Mouse (Mus musculus) common myeloid progenitor, adult 5-6 weeks (primary cell): Measurements from ENCODE around the gene Cyp1a1. TPM values are rescaled to one million over a fixed set of nuclear protein-coding genes. Genes with fewer than 3 reads are reported as not detected.

ENCODE experiments used
- ATAC-seq: replicated peaks from 2 replicates; pipeline ENCODE4 v1.8.0; 2016; ENCODE audit warnings: low read depth, mild to moderate bottlenecking, moderate TSS enrichment, inconsistent platforms; ENCODE audit not compliant: poor library complexity, severe bottlenecking
- total RNA-seq: library from RNA; stranded (forward); fragments of 200-1000, 187-1606 nt; gene quantifications from 2 replicates; pipeline ENCODE4 v1.2.3, GENCODE M21; 2017

The Cyp1a1 gene
- total RNA-seq, 1 experiment from 2014 or later, result 0.50 TPM

GRCm38 (mm10) chr9:57654966-57655365 is 32.8 kb upstream of the Cyp1a1 start:
- no peak for ATAC-seq

- ATAC-seq, result peak; percentile 68
Observed at GRCm38 (mm10) chr9:57655749-57656148, 32.0 kb upstream of the Cyp1a1 start.

DNA sequence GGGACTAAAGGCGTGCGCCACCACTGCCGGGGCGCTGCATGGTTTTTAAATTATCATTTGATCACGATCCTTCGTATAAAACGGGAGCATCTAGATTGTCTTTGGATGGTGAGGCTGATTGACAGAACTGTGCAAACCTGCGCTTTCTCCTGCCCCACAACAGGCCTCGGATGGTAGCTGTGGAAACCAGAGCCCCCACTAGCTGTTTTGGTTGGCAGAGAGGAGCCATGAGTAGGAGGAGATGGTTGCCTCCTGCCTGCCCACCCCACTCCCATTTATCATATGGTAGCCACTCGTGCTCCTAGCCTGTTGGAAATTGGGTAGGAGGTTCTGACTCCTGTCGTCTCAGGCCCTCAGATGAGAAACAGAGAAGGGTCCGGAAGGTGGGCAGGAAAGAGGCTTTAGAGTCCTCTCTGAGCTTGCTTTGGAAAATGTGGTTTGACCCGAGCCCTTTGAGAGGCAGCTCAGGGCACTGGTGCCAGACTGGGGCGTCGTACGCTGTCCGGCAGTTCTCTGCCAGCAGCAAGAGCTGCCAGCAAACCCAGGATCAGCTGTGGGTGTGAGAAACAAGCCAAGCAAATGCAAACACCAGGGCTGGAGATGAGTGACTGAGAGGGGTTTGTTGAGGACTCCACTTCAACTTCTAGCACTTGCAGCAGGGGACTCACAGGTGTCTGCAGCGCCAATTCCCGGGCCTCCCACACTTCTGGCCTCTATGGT is 30.9 kb upstream of the Cyp1a1 start:
- no peak for ATAC-seq

DNA sequence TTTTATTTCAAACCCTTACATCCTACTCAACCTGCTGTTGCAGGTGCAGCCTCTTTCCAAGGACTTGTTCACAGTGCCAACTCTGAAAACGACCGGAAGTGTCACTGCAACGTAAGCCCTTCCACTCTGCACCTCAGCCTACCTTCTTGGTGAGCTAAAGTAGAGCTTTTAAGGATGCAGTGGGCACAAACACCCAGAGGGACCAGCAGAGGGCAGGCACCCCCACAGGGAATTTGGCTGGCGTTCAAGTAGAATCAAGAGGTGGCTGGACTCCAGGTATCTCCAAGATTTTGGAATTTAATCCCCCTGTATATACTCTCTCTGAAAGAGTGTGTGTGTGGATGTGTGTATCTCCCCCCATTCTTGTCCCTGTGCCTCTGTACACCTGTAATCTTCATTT is 29.9 kb upstream of the Cyp1a1 start:
- no peak for ATAC-seq

DNA sequence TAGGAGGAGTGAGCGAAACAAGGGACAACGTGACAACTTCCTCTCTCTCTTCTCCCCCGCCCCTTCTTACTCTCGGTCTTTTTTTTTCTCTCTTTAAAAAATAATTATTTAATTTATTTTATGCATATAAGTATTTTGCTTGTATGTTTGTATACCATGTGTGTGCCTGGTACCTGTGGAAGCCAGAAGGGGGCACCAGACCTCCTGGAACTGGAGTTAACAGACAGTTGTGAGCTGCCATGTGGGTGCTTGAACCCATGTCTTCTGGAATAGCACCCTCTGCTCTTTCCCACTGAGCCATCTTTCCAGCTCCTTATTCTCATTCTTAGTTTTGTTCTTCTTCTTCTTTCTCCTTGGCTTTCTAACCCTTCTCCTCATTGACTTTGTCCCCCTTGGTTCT is 28.8 kb upstream of the Cyp1a1 start:
- ATAC-seq, result no peak

DNA sequence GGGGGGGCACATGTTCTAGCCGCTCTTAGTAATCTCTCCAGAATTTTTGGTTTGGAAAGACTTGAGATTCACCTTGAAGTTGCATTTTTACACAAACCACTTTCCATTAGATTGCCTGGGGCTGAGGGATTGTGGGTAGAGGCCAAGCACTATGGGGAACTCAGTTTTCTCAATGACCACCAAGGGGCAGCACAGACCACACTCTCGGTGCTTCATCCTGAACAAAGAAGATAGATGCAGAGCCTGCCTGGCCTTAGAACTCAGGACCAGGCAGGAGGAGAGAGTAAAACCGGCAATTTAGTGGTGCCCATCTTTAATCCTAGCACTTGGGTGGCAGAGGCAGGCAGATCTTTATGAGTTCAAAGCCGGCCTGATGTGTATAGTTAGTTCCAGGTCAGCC is 28.0 kb upstream of the Cyp1a1 start:
- ATAC-seq, result peak; percentile 91

DNA sequence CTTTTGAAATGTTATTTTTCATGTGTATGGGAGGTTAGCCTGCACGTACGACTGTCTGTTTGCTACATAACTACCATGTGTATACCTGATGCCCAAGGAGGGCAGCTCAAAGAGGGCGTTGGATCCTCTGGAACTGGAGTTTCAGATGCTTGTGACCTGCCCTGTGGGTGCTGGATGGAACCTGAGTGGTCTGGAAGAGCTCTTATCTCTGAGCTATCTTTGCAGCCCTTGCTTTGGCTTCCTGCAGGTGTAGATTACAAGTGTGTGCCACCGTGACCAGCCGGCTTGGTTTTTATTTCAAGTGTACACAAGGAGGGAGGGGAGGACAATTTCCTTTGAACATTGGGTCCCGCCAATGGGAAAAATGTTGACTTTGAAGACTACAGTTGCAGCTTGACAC is 27.2 kb upstream of the Cyp1a1 start:
- ATAC-seq, result no peak

GRCm38 (mm10) chr9:57661552-57661951 is 26.2 kb upstream of the Cyp1a1 start:
- ATAC-seq, result no peak

DNA sequence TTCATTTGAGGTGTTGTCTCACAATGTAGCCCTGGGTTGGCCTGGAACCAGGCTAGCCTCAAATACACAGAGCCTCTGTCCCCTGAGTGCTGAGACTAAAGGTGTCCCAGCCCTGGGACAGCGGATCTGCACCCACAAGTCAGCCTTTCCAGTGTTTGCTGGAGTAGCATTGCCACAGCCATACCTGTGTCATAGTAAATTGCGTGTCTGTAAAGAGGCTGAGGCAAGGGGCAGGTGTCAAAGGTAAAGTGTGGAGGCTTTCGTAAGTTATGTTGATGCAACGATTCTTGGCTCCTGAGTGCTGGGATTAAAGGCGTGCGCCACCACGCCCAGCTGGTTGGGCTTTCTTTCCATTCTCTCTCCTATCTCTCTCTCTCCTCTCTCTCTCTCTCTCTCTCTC is 23.1 kb upstream of the Cyp1a1 start:
- no peak for ATAC-seq

GRCm38 (mm10) chr9:57666536-57666935 is 21.2 kb upstream of the Cyp1a1 start:
- ATAC-seq, result no peak

- ATAC-seq, result 0 out of 2 replicates have a peak, but pooled peaks have one; percentile 45
Observed at GRCm38 (mm10) chr9:57667136-57667535, 20.6 kb upstream of the Cyp1a1 start.

DNA sequence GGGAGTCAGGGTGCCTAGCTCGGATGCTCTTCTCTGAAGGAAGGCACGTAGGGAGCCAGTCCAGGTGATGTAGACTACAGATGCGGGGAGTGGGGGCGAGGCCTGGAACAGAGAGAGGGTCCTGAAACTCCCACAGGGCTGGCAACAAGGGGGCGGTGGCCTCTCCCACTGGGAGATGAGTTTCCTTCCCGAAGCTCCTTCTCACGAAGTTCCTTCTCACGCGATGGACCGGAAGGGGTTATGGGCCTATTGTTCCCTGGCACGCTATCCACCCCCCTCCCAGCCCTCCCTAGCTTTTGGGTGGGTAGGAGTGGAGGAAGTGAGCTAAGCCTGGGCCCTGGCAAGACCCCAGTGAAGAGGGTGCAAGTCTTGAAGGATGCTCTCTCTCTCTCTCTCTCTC is 19.9 kb upstream of the Cyp1a1 start:
- ATAC-seq, result no peak

DNA sequence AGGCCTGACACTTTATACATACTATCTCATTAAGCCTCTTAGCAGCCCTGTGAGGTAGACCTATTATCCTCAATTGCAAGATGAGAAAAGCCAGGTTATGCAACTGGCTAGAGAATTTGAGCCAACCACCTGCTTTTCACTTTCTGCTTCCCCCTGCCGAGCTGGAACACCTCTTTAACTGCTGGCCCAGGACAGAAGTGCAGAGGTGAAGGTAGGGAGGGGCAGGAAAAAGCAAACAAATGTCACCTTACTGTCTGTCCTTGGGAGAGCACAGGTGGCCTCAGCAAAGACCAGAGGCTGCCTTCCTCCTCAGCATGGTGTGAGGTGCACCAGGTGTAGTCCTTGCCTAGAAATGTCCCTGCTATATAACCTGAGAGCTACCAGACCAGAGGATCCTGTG is 19.5 kb upstream of the Cyp1a1 start:
- ATAC-seq, result no peak

DNA sequence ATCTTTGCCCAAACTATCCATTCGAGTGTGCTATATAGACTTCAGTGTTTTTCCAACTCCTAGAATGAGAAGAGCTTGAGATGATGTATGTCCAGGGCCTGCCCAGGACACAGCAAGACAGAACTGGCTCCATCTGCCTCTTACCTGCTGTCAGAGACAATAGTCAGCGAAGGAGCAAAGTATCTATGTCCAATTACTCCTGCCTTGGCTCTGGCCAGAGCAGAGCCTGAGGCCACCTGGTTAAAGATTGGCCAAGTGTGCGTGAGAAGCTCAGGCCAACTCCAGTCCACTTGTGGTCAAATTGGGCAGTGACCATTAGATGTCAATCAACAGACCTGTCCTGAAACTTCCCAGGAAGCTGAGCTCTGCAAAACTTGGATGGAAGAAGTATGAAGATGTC is 18.2 kb upstream of the Cyp1a1 start:
- ATAC-seq, result no peak

- ATAC-seq, result no peak
Observed at GRCm38 (mm10) chr9:57671037-57671436, 16.7 kb upstream of the Cyp1a1 start.

DNA sequence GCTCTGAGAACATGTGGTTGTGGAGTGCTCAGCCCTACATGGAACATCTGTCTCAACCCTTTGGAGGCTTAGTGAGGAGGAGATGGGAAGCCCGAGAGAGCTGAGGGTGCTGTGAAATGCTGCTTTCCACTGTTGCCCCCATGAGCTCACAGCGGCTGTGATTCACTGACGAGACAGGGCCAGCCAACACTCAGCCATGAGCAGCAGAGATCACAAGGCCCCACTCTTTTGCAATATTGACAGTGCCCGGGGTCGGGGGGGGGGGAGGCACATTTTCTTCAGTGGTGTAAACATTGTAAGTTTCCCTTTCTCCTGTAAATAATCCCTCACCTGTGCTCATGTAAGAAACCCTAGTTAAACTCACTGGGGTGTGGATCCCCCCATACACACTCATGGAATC is 16.2 kb upstream of the Cyp1a1 start:
- no peak for ATAC-seq

DNA sequence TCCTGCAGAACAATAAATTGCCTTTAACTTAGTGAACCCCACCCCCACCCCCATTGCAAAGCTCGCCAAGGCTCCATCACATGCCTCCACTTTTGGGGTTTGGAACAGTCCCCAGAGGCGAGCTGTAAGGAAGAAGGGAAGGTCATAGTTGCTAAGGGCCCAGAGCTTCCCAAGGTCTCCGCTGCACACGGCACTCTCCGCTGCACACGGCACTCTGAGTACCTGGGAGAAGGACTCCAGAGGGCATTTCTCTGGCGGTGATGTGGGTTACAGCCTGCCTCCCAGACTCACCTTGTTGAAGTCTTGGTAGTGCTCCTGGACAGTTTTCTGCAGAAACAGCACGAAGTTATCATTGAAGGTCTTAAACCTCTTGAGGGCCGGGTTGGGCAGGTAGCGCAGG is 6.3 kb upstream of the Cyp1a1 start:
- ATAC-seq, result no peak

DNA sequence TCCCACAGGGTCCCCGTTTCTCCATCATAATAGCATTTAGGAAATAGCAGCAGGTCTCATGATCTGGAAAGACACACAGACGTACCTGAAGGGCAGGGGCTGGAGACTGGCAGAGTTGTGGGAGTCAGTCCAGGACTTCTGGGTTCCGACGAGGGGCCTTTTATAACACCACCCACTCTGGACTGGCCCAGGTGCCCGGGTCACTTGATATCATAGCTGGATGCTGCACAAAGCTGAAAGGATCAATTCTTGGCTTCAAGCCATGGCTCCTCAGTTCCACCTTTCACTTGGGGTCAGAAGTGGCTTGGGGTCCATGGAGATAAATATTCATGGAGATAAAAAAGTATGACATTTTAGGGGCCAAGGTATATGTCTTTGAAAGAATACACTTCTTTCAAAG is 4.2 kb upstream of the Cyp1a1 start, which contains the start of gene Cyp1a2:
Gene Cyp1a2, minus strand, starts transcription at position 184 of the 400 bp plus-strand sequence.
- ATAC-seq, result no peak

DNA sequence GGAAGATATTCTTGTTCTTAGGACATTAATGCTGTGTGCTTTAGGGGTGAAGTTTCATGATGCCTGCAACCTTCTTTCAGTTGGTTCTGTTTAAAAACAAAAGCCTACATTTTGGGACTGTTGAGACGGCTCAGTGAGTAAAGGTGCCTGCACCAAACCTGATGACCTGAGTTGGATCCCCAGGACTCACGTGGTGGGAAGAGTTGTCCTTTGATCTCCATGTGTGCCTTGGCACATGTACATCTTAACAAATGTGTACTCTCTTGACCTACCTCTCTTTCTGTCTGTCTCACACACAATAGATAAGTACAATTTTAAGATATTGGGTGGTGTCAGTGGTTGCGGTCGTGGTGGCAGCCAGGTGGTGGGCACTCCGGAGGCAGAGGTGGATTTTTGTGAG is 1.7 kb upstream of the Cyp1a1 start:
- ATAC-seq, result no peak

DNA sequence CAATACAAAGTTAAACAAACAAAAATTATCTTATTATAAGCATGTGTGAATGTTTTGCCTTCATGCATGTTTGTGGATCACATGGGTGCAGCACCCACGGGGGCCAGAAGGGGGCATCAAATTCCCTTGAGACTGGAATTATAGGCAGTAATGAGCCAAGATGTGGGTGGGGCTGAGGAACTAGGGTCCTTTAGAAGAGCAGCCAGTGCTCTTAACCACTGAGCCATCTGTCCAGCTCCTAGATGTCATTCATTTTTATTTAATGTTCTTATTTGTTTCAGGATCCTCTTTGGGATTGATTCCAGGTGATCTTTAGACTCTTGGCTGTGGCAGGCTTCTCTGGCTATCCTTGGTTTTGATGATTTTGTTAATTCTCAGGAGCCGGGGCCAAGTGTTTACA is 430 bp downstream of the Cyp1a1 start:
- ATAC-seq, result peak; percentile 52; the same call in 1 of the 2 replicates

DNA sequence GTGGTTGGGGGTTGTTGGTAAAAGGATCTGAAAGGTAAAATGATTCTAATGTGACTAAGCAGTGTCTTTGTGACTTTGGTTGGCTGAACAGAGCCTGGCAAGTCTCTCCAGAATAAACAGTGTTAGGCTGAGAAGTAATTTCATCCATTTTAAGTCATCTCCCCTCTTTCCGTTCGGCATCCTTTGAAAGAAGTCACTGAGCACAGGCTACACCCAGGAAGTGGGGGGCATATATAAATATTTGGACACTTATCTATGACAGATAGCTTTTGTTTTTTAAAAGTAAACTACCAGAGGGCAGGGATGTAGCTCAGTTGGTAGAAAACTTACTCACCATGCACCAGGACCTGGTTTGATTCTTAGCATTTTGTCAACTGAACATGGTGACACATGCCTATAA is 878 bp downstream of the Cyp1a1 start:
- ATAC-seq, result no peak

DNA sequence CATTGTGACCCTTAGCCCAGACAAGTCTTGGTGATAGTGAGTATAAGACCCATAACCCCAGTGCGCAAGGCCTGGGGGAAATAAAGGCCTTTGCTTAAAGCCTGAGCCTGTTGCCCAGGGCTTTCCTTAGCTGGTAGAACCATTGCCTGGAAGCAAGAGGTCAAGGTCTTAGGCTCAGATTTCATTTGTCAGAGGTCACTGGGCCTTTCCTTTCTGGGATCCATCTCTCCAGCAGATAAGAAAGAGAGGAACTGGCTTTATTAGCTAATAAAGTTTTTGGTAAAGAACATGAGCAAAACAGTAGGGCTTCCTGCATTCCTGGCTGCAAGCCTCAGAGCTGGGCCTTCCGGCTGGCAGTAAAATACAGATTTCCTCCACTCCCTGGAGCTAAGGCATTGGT is 6.4 kb downstream of the Cyp1a1 start:
- ATAC-seq, result no peak
